8 mouse cellular contexts compared by ENCODE assay signal in the genomic region with DNA sequence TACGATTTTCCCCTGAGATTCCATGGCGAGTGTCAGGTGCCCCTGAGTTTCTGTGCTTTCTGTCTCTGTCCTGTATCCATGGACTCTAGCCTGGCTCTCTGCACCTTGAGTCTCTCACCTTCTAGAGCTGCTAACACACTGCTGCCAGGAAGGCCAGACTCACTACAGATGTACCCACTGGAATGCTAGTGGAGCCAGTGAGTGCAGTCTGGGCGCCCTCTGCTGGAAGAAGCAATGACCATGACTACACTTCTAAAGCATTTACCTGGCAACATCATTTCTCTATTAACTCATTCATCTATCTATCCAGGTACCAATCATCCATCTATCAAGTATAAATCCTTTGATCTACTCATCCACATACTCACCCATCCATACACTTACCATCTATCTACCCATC. TPM values are rescaled to one million over a fixed set of nuclear protein-coding genes. Genes with fewer than 3 reads are reported as not detected.
A peak's percentile ranks its signal among the peaks of the same experiment; 100 is the strongest.
DNase-seq lines count a peak whose midpoint lies in the region; ATAC-seq and TF ChIP-seq lines count a peak whose summit lies in the region.

No protein-coding gene starts in this region.

- peak; percentile 89 for TF ChIP-seq CTCF in cerebellum, adult 2 months (IDR thresholded peaks at IDR 0.05; ENCODE audit: borderline replicate concordance, insufficient read depth, low read depth, low read length)
- peak; percentile 88 for TF ChIP-seq CTCF in forebrain, postnatal 0 days (IDR thresholded peaks at IDR 0.05; ENCODE audit: low read depth)

- H3K27ac ChIP-seq in cerebellum, adult 2 months (ENCODE audit: insufficient read depth, low read length) = no peak overlapping the region
- no peak overlapping the region for H3K27ac ChIP-seq in forebrain, postnatal 0 days (ENCODE audit: low read depth, low read length)
- no peak overlapping the region for H3K27ac ChIP-seq in hindbrain, embryonic 15.5 days (replicated peaks)

- H3K4me1 ChIP-seq in cerebellum, adult 2 months (ENCODE audit: control insufficient read depth, insufficient read depth, low read length) = no peaks in the 10 kb centered on the region; the same call in 1 of the 2 replicates
- H3K4me1 ChIP-seq in forebrain, postnatal 0 days (ENCODE audit: insufficient read depth) = no peaks in the 10 kb centered on the region
- 0 out of 2 replicates have a peak, but pooled peaks cover 2% of the 10 kb centered on the region for H3K4me1 ChIP-seq in hindbrain, embryonic 15.5 days (replicated peaks)

- no peaks in the 10 kb centered on the region for H3K9me3 ChIP-seq in forebrain, postnatal 0 days (ENCODE audit: low read length)
- no peaks in the 10 kb centered on the region for H3K9me3 ChIP-seq in hindbrain, embryonic 15.5 days

- no peak overlapping the region for H3K9ac ChIP-seq in forebrain, postnatal 0 days
- no peak overlapping the region for H3K9ac ChIP-seq in hindbrain, embryonic 15.5 days

- DNase-seq in R1 (ENCODE audit: low read depth, low spot score) = peak; percentile 36
- DNase-seq in cerebellum, adult 2 months = peak; percentile 43 to 52
- DNase-seq in forebrain, postnatal 0 days = peak; percentile 75
- peak; percentile 42 for DNase-seq in layer of hippocampus, adult 9-11 months
- DNase-seq in right cerebral cortex, postnatal 4 days = peak; percentile 73

- ATAC-seq in forebrain, postnatal 0 days = peak; percentile 68
- ATAC-seq in hindbrain, embryonic 15.5 days (ENCODE audit: low FRiP score, low read depth) = peak; percentile 74
- ATAC-seq in megakaryocyte progenitor cell, adult 5-6 weeks (replicated peaks; ENCODE audit: poor library complexity) = peak; percentile 35; the same call in 1 of the 2 replicates
- no peak for ATAC-seq in megakaryocyte, adult 5-6 weeks (ENCODE audit: poor library complexity, severe bottlenecking)

- no peaks in the 10 kb centered on the region for H3K36me3 ChIP-seq in forebrain, postnatal 0 days (ENCODE audit: insufficient read depth)
- no peaks in the 10 kb centered on the region for H3K36me3 ChIP-seq in hindbrain, embryonic 15.5 days

- no peak overlapping the region for H3K4me3 ChIP-seq in cerebellum, adult 2 months (replicated peaks; ENCODE audit: insufficient read depth, low read depth, low read length)
- no peak overlapping the region for H3K4me3 ChIP-seq in forebrain, postnatal 0 days (ENCODE audit: low read depth, low read length)
- H3K4me3 ChIP-seq in hindbrain, embryonic 15.5 days = no peak overlapping the region

- no peak overlapping the region for H3K4me2 ChIP-seq in forebrain, postnatal 0 days (ENCODE audit: low read depth)
- H3K4me2 ChIP-seq in hindbrain, embryonic 15.5 days = no peak overlapping the region

- WGBS in cerebellum, adult 2 months = 60% methylated on average over 3 of the region's 3 CpGs
- WGBS in forebrain, postnatal 0 days = 33% methylated on average over 3 of the region's 3 CpGs
- WGBS in hindbrain, embryonic 15.5 days = 46% methylated on average over 3 of the region's 3 CpGs

- H3K27me3 ChIP-seq in cerebellum, adult 2 months (ENCODE audit: control insufficient read depth, insufficient read depth, low read length) = no peaks in the 10 kb centered on the region
- no peaks in the 10 kb centered on the region; the same call in 1 of the 2 replicates for H3K27me3 ChIP-seq in forebrain, postnatal 0 days (ENCODE audit: insufficient read depth, low read length)
- H3K27me3 ChIP-seq in hindbrain, embryonic 15.5 days = no peaks in the 10 kb centered on the region

- no peak for TF ChIP-seq POLR2A in cerebellum, adult 2 months (IDR thresholded peaks at IDR 0.05; ENCODE audit: borderline replicate concordance, insufficient read depth, low read length)

RNA-seq across cellular contexts. Expression of a gene that starts 9.4 kb away (rescaled TPM):
- 0.08 and 0.10 TPM in 2 replicates for polyA plus RNA-seq in cerebellum, adult 2 months (2012; rRNA removed)
- total RNA-seq in forebrain, postnatal 0 days (2014; rRNA removed) = not detected in 2 replicates
- polyA plus RNA-seq in forebrain, postnatal 0 days (2015; fragmentation: Nextera tagmentation; extraction: Ambion mirVana) = not detected in 2 replicates
- 0.13 and 0.58 TPM in 2 replicates for polyA plus RNA-seq in hindbrain, embryonic 15.5 days (2015; fragmentation: Nextera tagmentation; extraction: Ambion mirVana)
- not detected in 2 replicates for total RNA-seq in megakaryocyte progenitor cell, adult 5-6 weeks (2015)
- total RNA-seq in megakaryocyte progenitor cell, adult 5-6 weeks (2017) = not detected in 2 replicates
- total RNA-seq in megakaryocyte, adult 5-6 weeks (2015) = not detected in 2 replicates
- not detected in 2 replicates for total RNA-seq in megakaryocyte, adult 5-6 weeks (2017)

RNA-seq across cellular contexts. Expression of a gene that starts 58.3 kb away (rescaled TPM):
- polyA plus RNA-seq in cerebellum, adult 2 months (2012; rRNA removed) = 2.2 and 2.5 TPM in 2 replicates
- total RNA-seq in forebrain, postnatal 0 days (2014; rRNA removed) = 3.3 and 6.0 TPM in 2 replicates
- polyA plus RNA-seq in forebrain, postnatal 0 days (2015; fragmentation: Nextera tagmentation; extraction: Ambion mirVana) = 3.4 and 4.2 TPM in 2 replicates
- polyA plus RNA-seq in hindbrain, embryonic 15.5 days (2015; fragmentation: Nextera tagmentation; extraction: Ambion mirVana) = 4.6 and 5.6 TPM in 2 replicates
- total RNA-seq in megakaryocyte progenitor cell, adult 5-6 weeks (2015) = 0.05 TPM in 1 of 2 replicates, not detected in the other
- total RNA-seq in megakaryocyte progenitor cell, adult 5-6 weeks (2017) = 0.04 TPM in 1 of 2 replicates, not detected in the other
- total RNA-seq in megakaryocyte, adult 5-6 weeks (2015) = not detected in 2 replicates
- not detected in 2 replicates for total RNA-seq in megakaryocyte, adult 5-6 weeks (2017)
